Mouse (Mus musculus) bone marrow macrophage, adult 2 months (primary cell): ENCODE results near the gene Mrpl47.

Experiments used
- CTCF ChIP-seq: IDR thresholded peaks from 2 replicates; pipeline ENCODE4 v1.5.1; 2012; ENCODE audit warnings: low read depth, mild to moderate bottlenecking, low read length, moderate library complexity
- POLR2A ChIP-seq: IDR thresholded peaks from 2 replicates; pipeline ENCODE4 v1.6.1; 2012; ENCODE audit warnings: mild to moderate bottlenecking, low read depth, low read length, borderline replicate concordance

GRCm38 (mm10) chr3:32759212-32759611, 21.8 kb upstream of the Mrpl47 start:
- TF ChIP-seq CTCF (no peak), POLR2A (no peak)
